In the genomic region with DNA sequence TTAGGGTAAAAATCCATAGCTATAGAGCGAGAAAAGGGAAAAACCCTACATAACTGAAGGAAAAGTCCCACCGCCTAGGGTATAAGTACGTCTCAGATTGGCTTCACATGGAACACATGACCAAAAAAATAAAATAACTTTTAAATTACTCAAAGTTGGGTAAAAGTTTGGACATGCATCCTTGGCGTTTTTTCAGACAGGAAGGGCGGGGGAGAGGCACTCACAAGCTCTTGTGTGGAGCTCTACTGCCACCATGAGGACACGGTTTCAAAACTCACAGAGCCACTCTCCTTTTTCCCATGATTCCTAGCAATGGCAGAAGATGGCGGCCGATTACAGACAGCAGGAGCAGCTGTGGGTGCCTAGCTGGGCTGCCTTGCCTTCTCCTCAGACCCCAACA, we compare ENCODE assay signal across 7 mouse cellular contexts.
A peak's percentile ranks its signal among the peaks of the same experiment; 100 is the strongest.
DNase-seq lines count a peak whose midpoint lies in the region; ATAC-seq and TF ChIP-seq lines count a peak whose summit lies in the region.
"Not testable (repeated sequence)": the region's sequence is repeated elsewhere in the genome, so short reads cannot be mapped to it uniquely, and the experiment has no call there.

No protein-coding gene starts in this region.

- H3K36me3 ChIP-seq in forebrain, embryonic 13.5 days (ENCODE audit: poor library complexity, severe bottlenecking); heart, postnatal 0 days (replicated peaks; ENCODE audit: control insufficient read depth, insufficient read depth, low read length); intestine, embryonic 16.5 days (ENCODE audit: control insufficient read depth, insufficient read depth, low read length); limb, embryonic 14.5 days (ENCODE audit: control insufficient read depth, insufficient read depth, low read length): not testable (repeated sequence)

- H3K4me1 ChIP-seq in forebrain, embryonic 13.5 days; heart, postnatal 0 days (ENCODE audit: control insufficient read depth, insufficient read depth); intestine, embryonic 16.5 days (ENCODE audit: control insufficient read depth, insufficient read depth, low read length); limb, embryonic 14.5 days (ENCODE audit: control insufficient read depth, insufficient read depth, low read length): not testable (repeated sequence)

- TF ChIP-seq EP300 in heart, postnatal 0 days (IDR thresholded peaks at IDR 0.05; ENCODE audit: low read depth), result not testable (repeated sequence)

- H3K27me3 ChIP-seq in forebrain, embryonic 13.5 days; heart, postnatal 0 days (ENCODE audit: control insufficient read depth, insufficient read depth, low read length); intestine, embryonic 16.5 days (replicated peaks; ENCODE audit: control insufficient read depth, insufficient read depth, low read length); limb, embryonic 14.5 days (ENCODE audit: control insufficient read depth, insufficient read depth, low read length): not testable (repeated sequence)

- H3K9ac ChIP-seq in forebrain, embryonic 13.5 days; heart, postnatal 0 days (replicated peaks; ENCODE audit: low read depth, low read length); limb, embryonic 14.5 days (ENCODE audit: low read depth, low read length, severe bottlenecking): not testable (repeated sequence)
- H3K9ac ChIP-seq in intestine, embryonic 16.5 days (ENCODE audit: low read depth, low read length), result 0 out of 2 replicates have a peak overlapping the region, but pooled peaks have one; percentile 24

- TF ChIP-seq POLR2A in limb, embryonic 14.5 days (IDR thresholded peaks at IDR 0.05; ENCODE audit: borderline replicate concordance, extremely low read depth, insufficient read depth, insufficient read length), result not testable (repeated sequence)

- H3K4me2 ChIP-seq in forebrain, embryonic 13.5 days, result peak overlapping the region; percentile 14; the same call in 1 of the 2 replicates
- peak overlapping the region; percentile 25; the same call in 1 of the 2 replicates for H3K4me2 ChIP-seq in heart, postnatal 0 days (ENCODE audit: low read depth, low read length)
- not testable (repeated sequence) for H3K4me2 ChIP-seq in intestine, embryonic 16.5 days (ENCODE audit: low read depth, low read length)
- H3K4me2 ChIP-seq in limb, embryonic 14.5 days (replicated peaks; ENCODE audit: low read depth, low read length, severe bottlenecking), result peak overlapping the region; percentile 15; the same call in 1 of the 2 replicates

- ATAC-seq in forebrain, embryonic 13.5 days; heart, postnatal 0 days (ENCODE audit: insufficient read depth, low read depth); intestine, embryonic 16.5 days; limb, embryonic 14.5 days (ENCODE audit: low FRiP score, low read depth): not testable (repeated sequence)

- DNase-seq in adrenal gland, adult 8-10 months, result peak; percentile 84
- not testable (repeated sequence) for DNase-seq in heart, postnatal 0 days (ENCODE audit: low spot score)
- DNase-seq in limb, embryonic 14.5 days (ENCODE audit: low spot score), result peak; percentile 30
- DNase-seq in lung, postnatal 25 days (ENCODE audit: low spot score), result peak; percentile 92
- peak; percentile 88 for DNase-seq in ovary, postnatal 36 days (ENCODE audit: low spot score)

- not testable (repeated sequence) for H3K27ac ChIP-seq in forebrain, embryonic 13.5 days; heart, postnatal 0 days (ENCODE audit: low read depth); intestine, embryonic 16.5 days (ENCODE audit: low read length); limb, embryonic 14.5 days (replicated peaks; ENCODE audit: low read depth, low read length)

- H3K4me3 ChIP-seq in forebrain, embryonic 13.5 days; limb, embryonic 14.5 days (replicated peaks; ENCODE audit: low read length): not testable (repeated sequence)
- H3K4me3 ChIP-seq in heart, postnatal 0 days (ENCODE audit: low read depth, low read length), result 0 out of 2 replicates have a peak overlapping the region, but pooled peaks have one; percentile 4
- peak overlapping the region; percentile 11; the same call in 1 of the 2 replicates for H3K4me3 ChIP-seq in intestine, embryonic 16.5 days (ENCODE audit: low read length)

- WGBS in forebrain, embryonic 13.5 days, result 73% methylated on average over 8 of the region's 8 CpGs
- WGBS in heart, postnatal 0 days, result 62% methylated on average over 8 of the region's 8 CpGs
- 65% methylated on average over 8 of the region's 8 CpGs for WGBS in intestine, embryonic 16.5 days
- 67% methylated on average over 8 of the region's 8 CpGs for WGBS in limb, embryonic 14.5 days

- H3K9me3 ChIP-seq in forebrain, embryonic 13.5 days (replicated peaks); heart, postnatal 0 days (replicated peaks; ENCODE audit: control insufficient read depth, low read length); intestine, embryonic 16.5 days (ENCODE audit: control insufficient read depth, low read length); limb, embryonic 14.5 days (ENCODE audit: control insufficient read depth, low read length): not testable (repeated sequence)

- peak; percentile 38 for TF ChIP-seq CTCF in heart, postnatal 0 days (IDR thresholded peaks at IDR 0.05; ENCODE audit: low read depth)
